Mouse (Mus musculus): ENCODE results near the gene Iqcj. TPM values are rescaled to one million over a fixed set of nuclear protein-coding genes. Genes with fewer than 3 reads are reported as not detected.
A peak's percentile ranks its signal among the peaks of the same experiment; 100 is the strongest.
"Not testable (repeated sequence)": the region's sequence is repeated elsewhere in the genome, so short reads cannot be mapped to it uniquely, and the experiment has no call there.

Iqcj gene
- total RNA-seq, 2 experiments from 2014 or later = not detected

GRCm38 (mm10) chr3:68056373-68057275 is 164.6 kb downstream of the Iqcj start:
- ATAC-seq (replicated peaks; ENCODE audit: low FRiP score, low TSS enrichment, poor library complexity, severe bottlenecking) = peak; percentile 85

- ATAC-seq (replicated peaks; ENCODE audit: low FRiP score, low TSS enrichment, poor library complexity, severe bottlenecking) = peak; percentile 61; the same call in 1 of the 2 replicates
These were observed 167.3 kb downstream of the Iqcj start for GRCm38 (mm10) chr3:68059162-68059800.

- ATAC-seq (replicated peaks; ENCODE audit: low FRiP score, low TSS enrichment, poor library complexity, severe bottlenecking) = 0 out of 2 replicates have a peak, but pooled peaks have one; percentile 37
These were observed 172.7 kb downstream of the Iqcj start, which contains the start of gene Schip1 for GRCm38 (mm10) chr3:68064731-68065130. Schip1 (plus strand) TSS chr3:68064802.

GRCm38 (mm10) chr3:68071395-68072386 is 179.7 kb downstream of the Iqcj start:
- no peak for ATAC-seq (replicated peaks; ENCODE audit: low FRiP score, low TSS enrichment, poor library complexity, severe bottlenecking)

GRCm38 (mm10) chr3:68077406-68077805 is 185.4 kb downstream of the Iqcj start:
- no peak for ATAC-seq (replicated peaks; ENCODE audit: low FRiP score, low TSS enrichment, poor library complexity, severe bottlenecking)

GRCm38 (mm10) chr3:68085024-68085423 is 193.0 kb downstream of the Iqcj start:
- ATAC-seq (replicated peaks; ENCODE audit: low FRiP score, low TSS enrichment, poor library complexity, severe bottlenecking) = no peak

- no peak for ATAC-seq (replicated peaks; ENCODE audit: low FRiP score, low TSS enrichment, poor library complexity, severe bottlenecking)
These were observed 200.1 kb downstream of the Iqcj start for GRCm38 (mm10) chr3:68092108-68092507.

- no peak for ATAC-seq (replicated peaks; ENCODE audit: low FRiP score, low TSS enrichment, poor library complexity, severe bottlenecking)
These were observed 204.9 kb downstream of the Iqcj start for GRCm38 (mm10) chr3:68096724-68097431.

- ATAC-seq (replicated peaks; ENCODE audit: low FRiP score, low TSS enrichment, poor library complexity, severe bottlenecking) = not testable (repeated sequence)
These were observed 207.5 kb downstream of the Iqcj start for GRCm38 (mm10) chr3:68099561-68099960.

GRCm38 (mm10) chr3:68101343-68101742 is 209.3 kb downstream of the Iqcj start:
- ATAC-seq (replicated peaks; ENCODE audit: low FRiP score, low TSS enrichment, poor library complexity, severe bottlenecking) = no peak

- no peak for ATAC-seq (replicated peaks; ENCODE audit: low FRiP score, low TSS enrichment, poor library complexity, severe bottlenecking)
These were observed 213.2 kb downstream of the Iqcj start for GRCm38 (mm10) chr3:68105081-68105685.

Other genes starting within 250 kb of the Iqcj start
- not detected in 2 replicates for gene Iqschfp, start within 50 bp of the Iqcj start, total RNA-seq (2014; fragmentation: Nextera tagmentation)
- not detected in 2 replicates for gene Iqschfp, start within 50 bp of the Iqcj start, total RNA-seq (2017)
- 1.4 and 2.6 TPM in 2 replicates for gene Schip1, start 172.6 kb downstream of the Iqcj start, total RNA-seq (2014; fragmentation: Nextera tagmentation)
- gene Schip1, start 172.6 kb downstream of the Iqcj start, total RNA-seq (2017) = 2.6 TPM in 2 replicates